Mouse (Mus musculus): Measurements from ENCODE around the gene Jmjd1c.
"Not testable (repeated sequence)": the region's sequence is repeated elsewhere in the genome, so short reads cannot be mapped to it uniquely, and the experiment has no call there.

Gene Jmjd1c

DNA sequence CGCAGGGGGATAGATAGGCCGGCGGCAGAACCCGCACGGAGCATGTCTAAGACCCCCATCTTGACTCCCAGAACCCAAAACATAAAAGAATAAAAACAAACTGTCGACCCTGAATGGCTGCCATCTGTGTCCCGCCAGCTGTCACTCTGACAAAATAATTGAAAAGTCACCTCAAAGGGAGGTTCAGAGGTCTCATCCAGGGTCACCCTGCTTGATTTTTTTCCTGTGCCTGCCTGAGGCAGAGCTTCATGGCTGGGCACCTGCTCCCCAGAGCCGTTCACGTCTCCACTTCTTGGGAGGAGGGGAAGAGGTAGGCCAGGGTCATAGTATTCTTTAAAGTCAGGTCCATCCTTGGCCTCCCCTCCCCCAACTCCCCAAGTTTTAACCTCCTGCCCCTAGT, 8.6 kb downstream of the Jmjd1c start:
- no peak for DNase-seq (ENCODE audit: low spot score in 2 of 2)

DNA sequence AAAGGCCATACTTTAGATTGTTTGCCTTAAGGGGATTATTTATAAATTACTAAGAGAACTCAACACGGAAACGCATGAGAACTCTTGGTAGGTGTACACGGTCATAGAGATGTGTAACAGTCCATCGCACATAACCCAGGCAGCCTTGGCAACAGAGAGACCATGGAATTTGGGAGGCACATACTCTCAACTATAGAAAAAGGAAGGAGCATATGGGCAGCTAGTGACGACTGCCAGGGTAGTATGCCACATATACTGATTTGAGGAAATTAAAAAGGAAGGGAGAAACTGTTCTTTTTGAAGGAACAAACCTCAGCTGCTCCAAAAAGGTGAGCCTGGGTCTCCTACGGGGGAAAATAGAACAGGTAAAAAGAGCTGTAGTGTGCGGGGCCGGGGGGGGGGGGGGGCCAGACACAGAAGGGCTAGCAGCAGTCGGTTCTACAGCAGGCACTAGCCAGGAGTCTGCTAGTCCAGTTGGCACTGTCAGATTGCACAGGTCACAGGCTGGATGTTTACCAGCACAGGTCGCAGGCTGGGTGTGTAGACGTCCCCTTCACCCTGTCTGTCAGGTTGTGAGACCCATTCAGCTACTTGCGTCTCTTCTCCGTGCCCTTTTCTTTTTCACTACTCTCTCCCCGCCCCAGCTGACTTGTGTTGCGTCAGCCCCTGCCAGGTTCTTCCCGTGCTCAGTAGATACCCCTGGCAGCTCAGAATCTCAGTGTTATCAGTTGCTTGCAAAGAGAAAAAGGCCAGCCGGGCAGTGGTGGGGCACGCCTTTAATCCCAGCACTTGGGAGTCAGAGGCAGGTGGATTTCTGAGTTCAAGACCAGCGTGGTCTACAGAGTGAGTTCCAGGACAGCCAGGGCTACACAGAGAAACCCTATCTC, 9.6 kb downstream of the Jmjd1c start:
- no peak for DNase-seq (ENCODE audit: low spot score in 2 of 2)

DNA sequence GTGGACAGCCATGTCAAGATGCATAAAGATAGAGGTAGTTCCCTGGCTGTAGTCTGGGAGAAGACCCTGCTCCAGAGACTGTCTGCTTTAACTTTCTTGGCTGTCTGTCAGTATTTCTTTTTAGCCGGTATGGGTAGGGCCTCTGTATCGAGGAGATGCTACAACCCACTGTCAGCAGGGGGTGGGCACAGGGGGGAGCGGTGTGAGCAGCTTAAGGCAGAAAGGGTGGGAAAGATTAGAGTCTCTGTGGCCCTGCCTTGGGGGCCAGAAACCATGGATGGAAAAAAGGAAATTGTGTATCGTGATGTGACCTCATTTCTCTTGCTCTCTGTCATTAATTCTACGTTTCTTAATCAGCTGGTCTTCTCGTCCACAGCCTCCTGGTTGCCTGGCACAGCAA, 10.5 kb downstream of the Jmjd1c start:
- DNase-seq (ENCODE audit: low spot score in 2 of 2) = no peak

DNA sequence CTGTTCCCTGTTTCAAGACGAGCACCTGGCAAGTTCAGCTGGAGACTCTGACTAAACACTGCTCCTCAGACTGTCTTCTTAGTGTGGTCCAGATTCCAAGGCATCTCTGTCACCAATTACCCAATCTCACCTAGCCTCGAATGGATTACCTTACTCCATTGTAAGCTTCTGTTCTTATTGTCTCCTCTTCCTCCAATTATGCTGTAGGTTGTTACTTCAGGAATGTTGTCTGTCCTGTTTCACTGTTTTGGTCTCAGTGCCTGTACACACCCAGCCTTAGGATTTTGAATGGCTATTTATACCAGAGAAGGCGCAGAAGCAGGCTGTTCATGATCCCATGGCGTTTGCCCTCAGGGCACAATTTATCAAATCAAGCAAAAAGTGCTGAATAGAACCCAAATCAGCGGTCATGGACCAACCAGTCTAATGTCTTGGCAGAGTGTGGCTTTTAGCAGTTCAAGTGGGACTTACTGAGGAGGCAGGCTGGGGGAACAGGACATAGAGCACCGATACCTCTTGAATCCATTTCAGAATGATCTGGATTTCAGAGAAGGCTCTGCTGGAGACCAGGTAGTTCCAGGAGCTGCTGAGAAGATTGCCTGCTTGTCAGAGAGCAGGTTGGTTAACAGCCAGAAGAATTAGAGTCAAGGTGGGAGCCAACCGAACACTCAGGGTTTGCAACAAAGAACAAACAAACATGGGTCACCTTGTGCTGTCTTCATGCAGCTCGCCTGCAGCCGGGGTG, 11.3 kb downstream of the Jmjd1c start:
- DNase-seq (ENCODE audit: low spot score in 2 of 2) = no peak

DNA sequence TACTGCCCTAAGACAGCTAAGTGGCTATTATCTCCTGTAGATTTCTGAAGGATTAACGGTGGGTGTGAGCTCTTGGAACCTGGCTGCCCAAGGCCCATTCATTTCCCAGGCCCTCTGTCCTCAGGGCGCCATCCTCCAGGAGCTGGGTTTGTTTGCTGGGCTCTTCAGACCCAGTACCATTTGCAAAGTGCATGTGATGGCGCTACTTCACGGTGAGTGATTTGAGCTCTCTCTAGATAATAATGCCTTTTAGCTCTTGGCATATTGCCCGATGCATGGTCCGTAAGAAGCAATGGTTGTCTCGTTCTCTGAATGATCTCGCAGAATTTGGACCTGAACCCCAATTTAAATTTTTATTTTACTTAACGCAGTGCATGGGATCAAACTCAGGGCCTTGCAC, 12.2 kb downstream of the Jmjd1c start:
- DNase-seq (ENCODE audit: low spot score in 2 of 2) = no peak

DNA sequence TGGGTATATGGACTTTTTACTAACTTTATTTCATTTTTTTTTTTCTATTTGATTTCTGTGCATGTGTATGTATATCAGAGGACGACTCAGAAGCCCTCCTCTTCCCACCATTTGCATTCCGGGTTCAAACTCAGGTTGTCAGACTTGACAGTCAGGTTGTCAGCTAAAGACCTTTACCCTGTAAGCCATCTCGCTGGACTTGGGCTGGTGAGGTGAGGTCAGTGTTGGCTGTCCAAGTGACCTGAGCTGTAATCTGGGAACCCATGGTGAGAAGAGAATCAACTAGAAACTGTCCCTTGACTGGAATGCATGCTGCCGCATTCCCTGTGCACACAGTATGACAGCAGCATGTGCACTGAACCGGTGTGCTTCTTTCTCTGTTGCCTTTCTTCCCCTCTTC, 13.7 kb downstream of the Jmjd1c start:
- DNase-seq (ENCODE audit: low spot score in 2 of 2) = no peak

DNA sequence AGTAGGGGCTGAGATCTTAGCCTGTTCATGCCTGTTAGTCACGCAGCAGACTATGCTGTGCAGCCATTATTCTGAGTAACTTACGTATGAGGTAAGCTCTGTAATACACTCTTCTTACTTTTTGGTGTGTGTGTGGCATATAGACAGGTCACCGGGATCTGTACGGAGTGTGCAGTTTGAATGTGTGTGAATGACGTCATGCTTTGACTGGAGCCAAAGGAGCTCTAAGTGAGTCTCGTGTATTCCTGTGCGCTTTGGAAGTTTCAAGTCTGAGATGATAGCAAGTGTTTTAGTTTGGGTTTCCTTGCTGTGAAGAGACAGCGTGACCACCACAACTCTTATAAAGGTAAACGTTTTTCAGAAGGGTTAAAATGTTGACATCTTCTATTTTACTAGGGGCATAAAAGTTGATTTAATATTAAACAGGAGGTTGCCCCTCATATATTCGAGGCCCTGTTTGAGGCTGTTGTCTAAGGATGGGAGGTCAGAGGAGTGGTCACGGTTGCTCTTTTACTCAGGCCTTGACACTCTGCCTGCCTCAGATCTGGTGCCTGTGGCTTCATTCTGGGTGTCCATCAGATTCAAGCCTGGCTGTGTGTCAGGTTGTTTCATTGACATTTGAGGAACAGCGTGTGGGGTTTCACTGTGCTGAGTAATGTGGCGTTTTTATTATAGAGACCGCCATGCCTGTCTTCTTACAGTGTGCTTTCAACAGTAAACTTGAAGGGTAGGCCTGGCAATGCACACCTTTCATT, 15.3 kb downstream of the Jmjd1c start:
- DNase-seq (ENCODE audit: low spot score in 2 of 2) = no peak

DNA sequence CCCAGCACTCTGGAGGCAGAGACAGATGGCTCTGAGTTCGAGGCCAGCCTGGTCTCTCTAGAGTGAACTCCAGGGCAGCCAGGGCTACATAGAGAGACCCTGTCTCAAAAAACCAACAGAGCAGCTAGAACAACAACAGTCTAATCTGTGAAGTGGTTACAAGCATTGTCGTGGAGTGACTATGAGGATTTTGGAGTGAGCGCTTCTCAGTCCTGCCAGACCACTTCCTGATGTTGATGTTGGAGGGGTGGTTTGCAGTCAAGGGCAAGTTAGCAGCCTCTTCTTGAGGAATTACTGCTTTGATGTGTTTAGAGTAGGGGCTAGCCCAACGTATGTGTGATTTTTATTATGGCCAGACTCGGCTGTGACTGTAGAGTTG, 15.9 kb downstream of the Jmjd1c start:
- no peak for DNase-seq (ENCODE audit: low spot score in 2 of 2)

DNA sequence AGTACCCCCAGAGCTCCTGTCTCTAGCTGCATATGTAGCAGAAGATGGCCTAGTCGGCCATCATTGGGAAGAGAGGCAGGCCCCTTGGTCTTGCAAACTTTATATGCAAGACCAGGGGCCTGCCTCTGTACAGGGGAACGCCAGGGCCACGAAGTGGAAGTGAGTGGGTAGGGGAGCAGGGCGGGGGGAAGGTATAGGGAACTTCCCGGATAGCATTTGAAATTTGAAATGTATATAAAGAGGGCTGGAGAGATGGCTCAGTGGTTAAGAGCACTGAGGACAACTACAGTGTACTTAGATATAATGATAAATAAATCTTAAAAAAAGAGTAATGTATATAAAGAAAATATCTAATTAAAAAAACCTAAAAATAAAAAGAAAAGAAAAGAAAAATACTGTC, 17.0 kb downstream of the Jmjd1c start:
- not testable (repeated sequence) for DNase-seq (ENCODE audit: low spot score in 2 of 2)

DNA sequence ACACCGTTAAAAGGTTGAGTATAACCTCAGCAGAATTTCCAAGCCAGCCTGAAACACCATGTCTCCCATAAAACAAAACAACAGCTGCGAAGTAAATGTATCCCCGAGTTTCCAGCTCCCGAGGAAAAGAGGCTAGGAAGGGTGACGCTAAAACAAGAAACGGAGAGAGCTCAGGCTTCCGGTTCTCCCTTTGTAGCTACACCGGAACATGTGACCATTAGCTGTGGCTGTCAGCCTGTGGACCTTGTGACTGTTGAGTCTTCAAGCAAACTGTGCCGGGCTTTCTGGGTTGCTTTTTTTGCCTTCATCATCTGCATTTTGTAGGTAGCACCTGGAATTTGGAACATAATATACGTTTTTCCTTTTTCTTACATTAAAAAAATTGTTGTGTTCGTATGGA, 17.9 kb downstream of the Jmjd1c start:
- DNase-seq (ENCODE audit: low spot score in 2 of 2) = no peak

DNA sequence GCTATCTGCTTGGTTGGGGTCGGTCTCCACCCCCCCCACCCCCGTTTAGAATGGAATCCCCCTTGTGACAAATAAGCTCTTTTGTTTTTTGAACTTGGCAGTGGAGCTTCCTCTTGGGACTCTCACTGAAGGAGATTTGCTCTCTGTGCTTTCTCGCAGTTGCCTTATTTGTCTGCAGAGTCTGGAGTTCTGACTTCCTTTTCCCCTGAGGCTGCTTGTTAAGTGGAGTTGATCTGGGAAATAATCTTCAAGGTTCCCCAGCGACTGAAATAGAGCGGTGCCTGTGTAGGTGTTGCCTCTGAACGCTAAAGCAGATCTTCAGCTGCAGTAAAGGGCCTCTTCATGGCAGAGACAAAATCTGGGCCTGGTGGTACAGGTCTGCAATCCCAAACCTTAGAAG, 19.2 kb downstream of the Jmjd1c start:
- DNase-seq (ENCODE audit: low spot score in 2 of 2) = no peak

DNA sequence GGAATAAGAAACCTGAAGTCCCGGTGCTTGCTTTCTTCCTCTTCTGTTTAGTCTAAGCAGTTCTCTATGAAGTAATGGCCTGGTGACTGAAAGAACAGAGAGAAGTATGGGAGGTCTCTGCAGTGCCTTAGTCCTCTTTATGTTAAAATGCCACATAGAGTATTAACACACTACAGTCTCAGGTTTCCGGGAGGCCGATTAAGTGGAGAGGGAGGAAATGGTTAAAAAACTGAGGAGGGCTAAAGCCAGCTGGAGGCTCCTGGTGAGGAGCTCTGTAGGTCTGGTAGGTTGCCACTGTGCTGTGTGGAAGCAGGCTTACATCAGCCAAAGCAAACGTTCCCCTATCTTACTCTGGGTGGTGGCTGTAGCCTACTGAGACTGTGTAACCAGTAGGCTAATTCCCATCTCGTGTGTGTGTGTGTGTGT, 19.8 kb downstream of the Jmjd1c start:
- no peak for DNase-seq (ENCODE audit: low spot score in 2 of 2)

DNA sequence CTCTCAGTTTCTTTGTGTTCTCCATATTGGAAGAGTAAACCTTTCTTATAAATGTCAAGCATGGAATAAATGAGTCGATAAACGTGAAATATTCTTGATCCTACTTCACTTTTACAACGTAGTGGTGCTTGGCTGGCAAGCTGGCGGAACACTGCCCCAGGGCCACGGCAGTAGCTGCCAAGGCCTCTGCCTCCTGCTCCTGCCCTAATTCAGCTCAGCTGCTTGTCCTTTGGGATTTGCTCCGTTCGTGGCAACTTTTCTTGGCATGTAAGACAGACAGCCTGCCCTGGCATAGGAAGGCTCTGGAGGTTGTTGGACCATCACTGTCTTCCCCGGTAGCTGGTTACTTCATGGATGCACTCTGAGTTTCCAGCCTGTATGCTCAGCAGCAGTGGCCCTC, 20.3 kb downstream of the Jmjd1c start:
- no peak for DNase-seq (ENCODE audit: low spot score in 2 of 2)

DNA sequence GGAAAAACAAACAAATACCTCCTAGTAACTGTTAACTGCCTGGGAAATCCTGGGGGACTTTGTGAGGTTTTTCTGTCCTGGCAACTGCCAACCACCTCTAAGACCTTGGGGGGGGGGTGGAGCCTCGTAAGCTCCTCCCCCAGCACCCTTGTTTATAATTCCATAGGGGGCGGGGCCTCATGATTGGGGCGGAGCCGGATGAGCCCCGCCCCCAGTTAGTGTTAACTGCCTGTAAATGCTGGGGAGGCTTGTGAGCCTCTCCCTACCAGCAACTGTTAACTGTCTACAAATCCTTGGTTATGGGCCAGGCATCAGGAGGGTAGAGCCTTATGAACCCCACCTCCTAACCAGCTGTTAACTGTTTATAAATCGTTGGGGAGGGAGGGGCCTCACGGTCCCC, 23.4 kb downstream of the Jmjd1c start:
- DNase-seq (ENCODE audit: low spot score in 2 of 2) = no peak

DNA sequence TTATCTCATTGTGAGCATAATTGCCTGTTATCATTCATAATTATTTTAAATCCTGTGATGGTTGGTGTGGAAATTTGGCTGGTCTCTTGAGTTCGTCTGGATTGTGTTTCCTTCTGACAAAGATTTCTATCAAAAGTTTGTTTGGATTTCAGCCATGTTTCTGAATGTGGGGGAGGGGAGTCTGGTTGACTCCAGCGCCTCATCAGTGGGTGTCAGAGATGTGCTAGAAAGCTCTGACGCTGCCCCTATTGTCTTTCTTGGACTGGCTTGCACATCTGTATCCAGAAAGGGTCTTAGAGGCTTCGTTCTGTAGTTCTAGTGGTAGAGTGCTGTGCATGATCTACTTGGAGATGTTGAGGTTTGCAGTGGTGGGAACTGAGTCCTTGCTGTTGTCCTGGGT, 24.3 kb downstream of the Jmjd1c start:
- DNase-seq (ENCODE audit: low spot score in 2 of 2) = no peak

DNA sequence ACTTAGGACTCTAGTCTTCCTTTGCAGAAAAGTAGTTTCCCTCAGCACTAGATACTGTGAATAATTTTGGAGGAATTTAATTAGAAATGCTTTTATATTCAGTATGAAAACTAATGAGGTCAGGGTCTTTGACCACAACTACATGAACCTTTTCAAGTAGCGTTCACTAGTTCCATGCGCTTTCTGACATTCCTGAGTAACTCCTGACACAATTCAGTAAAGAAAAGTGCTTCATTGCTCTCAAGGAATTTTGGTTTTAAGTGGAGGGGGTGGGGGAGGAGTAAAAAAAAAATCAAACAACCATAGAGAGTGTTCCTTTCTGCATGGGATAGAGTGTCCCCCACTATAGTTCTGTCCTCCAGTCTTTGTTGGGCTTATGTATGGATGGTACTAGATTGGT, 24.7 kb downstream of the Jmjd1c start:
- no peak for DNase-seq (ENCODE audit: low spot score in 2 of 2)

DNA sequence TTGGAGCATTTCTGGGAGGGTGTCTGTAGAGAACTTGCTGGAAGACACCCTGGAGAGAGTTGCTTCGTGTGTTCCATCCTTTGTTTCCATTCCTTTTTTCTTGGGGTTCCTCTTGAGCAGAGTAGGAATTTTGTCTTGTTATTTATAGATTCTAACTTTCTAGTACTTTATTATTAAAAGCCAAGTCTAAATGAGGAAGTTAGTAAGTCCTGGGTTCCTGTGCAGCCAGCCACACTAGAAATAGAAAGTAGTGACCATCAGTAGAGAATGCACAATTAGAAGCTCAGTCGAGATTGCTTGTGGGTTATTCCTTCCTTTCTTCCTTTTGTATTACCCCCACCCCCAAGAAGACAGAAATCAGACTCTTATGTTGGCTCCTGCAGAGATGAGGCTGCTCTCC, 27.8 kb downstream of the Jmjd1c start:
- no peak for DNase-seq (ENCODE audit: low spot score in 2 of 2)

DNA sequence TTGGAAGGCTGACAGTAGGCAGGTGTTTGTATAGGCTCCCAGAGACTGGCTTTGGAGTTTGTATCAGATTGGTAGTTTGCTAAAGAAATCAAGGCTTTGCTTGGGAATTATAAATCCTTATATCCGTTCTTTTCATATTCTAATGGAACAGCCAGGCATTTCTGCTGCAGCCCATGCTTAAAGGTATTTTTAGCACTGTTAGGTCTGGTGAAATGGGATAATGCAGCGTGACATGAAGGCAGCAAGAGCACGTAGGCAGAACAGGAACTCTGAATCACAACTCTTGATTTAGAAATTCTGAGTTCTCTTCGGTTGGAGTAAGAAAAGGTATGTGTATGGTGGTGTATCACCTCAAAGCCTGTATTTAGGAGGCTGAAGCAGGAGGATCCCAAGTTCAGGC, 28.2 kb downstream of the Jmjd1c start:
- DNase-seq (ENCODE audit: low spot score in 2 of 2) = peak in 1 of 2 experiments; percentile 4

DNA sequence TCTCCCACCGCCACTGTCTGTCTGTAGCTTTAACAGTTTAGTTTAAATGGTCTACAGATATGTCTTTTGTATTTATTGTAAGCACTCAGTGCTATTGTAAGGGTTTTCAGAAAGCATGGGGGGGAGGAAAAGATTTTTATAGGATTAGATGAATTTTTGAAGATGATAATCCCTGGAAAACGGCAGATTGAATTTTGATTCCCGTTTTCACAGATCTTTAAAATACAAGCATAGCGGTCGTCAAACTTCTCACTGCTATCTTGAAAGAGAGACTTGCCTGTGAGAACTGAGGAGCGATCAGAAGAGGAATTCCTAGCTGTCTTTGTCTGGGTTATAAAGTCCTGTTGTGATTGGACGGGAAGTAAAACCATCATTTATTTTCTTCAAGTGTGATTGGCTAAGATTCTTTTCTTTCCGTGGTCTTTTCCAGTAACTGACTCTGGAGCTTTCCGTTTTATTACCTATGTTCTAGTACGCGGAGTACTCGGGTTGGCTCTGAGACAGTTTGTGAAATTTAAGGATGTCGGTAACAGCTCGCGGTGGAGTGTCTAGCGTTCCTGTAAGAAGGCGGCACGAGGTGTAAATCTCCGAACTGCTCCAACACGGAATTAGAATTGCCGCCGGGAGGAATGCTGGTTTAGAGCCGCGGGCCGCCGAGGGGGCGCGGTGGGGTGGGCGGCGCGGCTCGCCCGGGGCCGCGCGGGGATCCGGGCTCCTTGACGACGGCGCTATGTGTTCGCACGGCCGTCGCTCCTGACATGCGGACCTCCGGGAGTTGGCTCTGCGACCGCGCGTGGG, 30.3 kb downstream of the Jmjd1c start:
- peak; percentile 47 to 63 for DNase-seq (ENCODE audit: low spot score in 2 of 2)

DNA sequence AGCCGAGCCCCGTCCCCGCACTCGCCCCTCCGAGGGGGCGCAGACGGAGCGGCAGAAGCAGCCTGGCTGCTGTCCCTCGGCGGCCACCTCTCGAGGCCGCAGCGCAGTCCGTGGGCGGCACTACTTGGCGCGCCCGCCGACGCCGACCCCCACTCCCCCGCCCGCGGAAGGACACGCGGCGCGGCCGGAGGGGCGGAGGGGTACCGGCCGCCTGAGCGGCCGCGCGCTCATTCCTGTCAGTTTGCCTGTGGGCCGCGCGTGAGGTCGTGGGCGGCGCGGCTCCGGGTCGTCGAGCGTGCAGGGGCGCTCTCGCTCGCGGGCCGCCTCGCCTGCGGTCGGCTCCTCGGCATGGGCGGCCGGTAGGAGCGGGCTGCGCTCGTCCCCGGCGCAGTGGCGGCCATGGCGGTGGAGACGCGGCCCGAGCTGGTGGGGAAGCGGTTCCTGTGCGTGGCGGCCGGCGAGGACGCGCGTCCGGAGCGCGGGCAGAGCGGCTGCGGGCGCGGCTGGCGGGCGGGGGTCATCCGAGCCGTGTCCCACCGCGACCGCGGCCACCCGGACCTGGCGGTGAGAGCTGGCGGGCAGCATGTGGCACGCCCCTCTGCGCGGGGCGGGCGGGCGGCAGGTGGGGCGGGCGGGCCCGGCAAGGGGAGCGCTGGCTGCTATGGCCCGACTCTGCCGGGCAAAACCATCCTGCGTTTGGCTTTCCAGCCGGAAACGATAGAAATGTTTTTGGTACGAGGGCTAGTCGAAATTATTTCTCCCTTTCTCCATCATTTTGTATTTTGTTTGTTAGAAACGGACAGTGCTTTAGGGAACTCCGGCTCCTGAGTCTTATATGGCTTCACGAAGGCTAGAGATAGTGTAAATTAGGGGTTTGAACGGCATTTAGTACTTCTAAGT, 31.2 kb downstream of the Jmjd1c start:
- no peak for DNase-seq (ENCODE audit: low spot score in 2 of 2)

DNA sequence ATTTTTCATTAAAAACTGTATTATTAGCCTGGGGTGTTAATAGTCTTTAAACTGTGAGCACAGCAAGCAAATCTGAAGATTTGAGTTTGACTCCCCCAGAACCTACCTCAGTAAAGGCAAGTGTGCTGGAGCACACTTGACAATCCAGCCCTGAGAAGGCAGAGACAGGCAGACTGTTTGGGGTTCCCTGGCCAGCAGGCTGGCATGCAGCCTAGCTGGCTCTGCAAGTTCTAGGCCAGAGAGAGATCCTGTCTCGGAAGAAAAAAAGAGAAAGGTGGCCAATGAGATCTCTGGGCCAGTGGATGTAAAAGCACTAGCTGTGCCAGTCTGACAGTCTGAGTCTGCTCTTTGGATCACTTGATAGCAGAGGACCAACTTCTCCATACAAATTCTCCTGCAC, 33.6 kb downstream of the Jmjd1c start:
- peak in 1 of 2 experiments; percentile 10 for DNase-seq (ENCODE audit: low spot score in 2 of 2)

Measured in frontal cortex, postnatal 10 days (tissue).